Mouse (Mus musculus): ENCODE measurements around the gene Hoxa9. TPM values are rescaled to one million over a fixed set of nuclear protein-coding genes. Genes with fewer than 3 reads are reported as not detected.
A peak's percentile ranks its signal among the peaks of the same experiment; 100 is the strongest.

Hoxa9 gene
- polyA plus RNA-seq, 1 experiment from 2014 or later = 57.3 TPM

GRCm38 (mm10) chr6:52215070-52215469 is 15.8 kb downstream of the Hoxa9 start:
- ATAC-seq (replicated peaks; ENCODE audit: low FRiP score, low read depth) = no peak
- peaks cover 52% of the 10 kb centered on the region for H3K4me1 ChIP-seq (replicated peaks; ENCODE audit: insufficient read depth, low read length)
- no peaks in the 10 kb centered on the region for H3K9me3 ChIP-seq (replicated peaks; ENCODE audit: low read length)
- H3K27ac ChIP-seq = no peak overlapping the region
- WGBS = 42% methylated on average over 3 of the region's 3 CpGs
- no peak for TF ChIP-seq CTCF (IDR thresholded peaks at IDR 0.05; ENCODE audit: low read depth)
- DNase-seq (ENCODE audit: low spot score) = no peak
- no peaks in the 10 kb centered on the region for H3K27me3 ChIP-seq (ENCODE audit: insufficient read depth, low read length)
- H3K4me3 ChIP-seq (replicated peaks; ENCODE audit: low read depth, low read length) = peak overlapping the region; percentile 62; the same call in 1 of the 2 replicates
- no peaks in the 10 kb centered on the region for H3K36me3 ChIP-seq (ENCODE audit: insufficient read depth, low read length)
- 0 out of 2 replicates have a peak overlapping the region, but pooled peaks have one; percentile 33 for H3K9ac ChIP-seq (ENCODE audit: low read depth, low read length)
- peak overlapping the region; percentile 89 for H3K4me2 ChIP-seq (ENCODE audit: low read length)

- H3K27me3 ChIP-seq (ENCODE audit: insufficient read depth, low read length) = no peaks in the 10 kb centered on the region
- H3K9ac ChIP-seq (ENCODE audit: low read depth, low read length) = peak overlapping the region; percentile 72; the same call in 1 of the 2 replicates
- H3K36me3 ChIP-seq (ENCODE audit: insufficient read depth, low read length) = no peaks in the 10 kb centered on the region
- ATAC-seq (replicated peaks; ENCODE audit: low FRiP score, low read depth) (no peak), DNase-seq (ENCODE audit: low spot score) (no peak)
- 25% methylated on average over 5 of the region's 5 CpGs for WGBS
- H3K4me2 ChIP-seq (ENCODE audit: low read length) = peak overlapping the region; percentile 89
- no peaks in the 10 kb centered on the region for H3K9me3 ChIP-seq (replicated peaks; ENCODE audit: low read length)
- H3K4me3 ChIP-seq (replicated peaks; ENCODE audit: low read depth, low read length) = peak overlapping the region; percentile 78; the same call in 1 of the 2 replicates
- H3K4me1 ChIP-seq (replicated peaks; ENCODE audit: insufficient read depth, low read length) = peaks cover 50% of the 10 kb centered on the region
- no peak for TF ChIP-seq CTCF (IDR thresholded peaks at IDR 0.05; ENCODE audit: low read depth)
- H3K27ac ChIP-seq = peak overlapping the region; percentile 33; the same call in 1 of the 2 replicates
Measured at GRCm38 (mm10) chr6:52214271-52214670, 16.6 kb downstream of the Hoxa9 start.

DNA sequence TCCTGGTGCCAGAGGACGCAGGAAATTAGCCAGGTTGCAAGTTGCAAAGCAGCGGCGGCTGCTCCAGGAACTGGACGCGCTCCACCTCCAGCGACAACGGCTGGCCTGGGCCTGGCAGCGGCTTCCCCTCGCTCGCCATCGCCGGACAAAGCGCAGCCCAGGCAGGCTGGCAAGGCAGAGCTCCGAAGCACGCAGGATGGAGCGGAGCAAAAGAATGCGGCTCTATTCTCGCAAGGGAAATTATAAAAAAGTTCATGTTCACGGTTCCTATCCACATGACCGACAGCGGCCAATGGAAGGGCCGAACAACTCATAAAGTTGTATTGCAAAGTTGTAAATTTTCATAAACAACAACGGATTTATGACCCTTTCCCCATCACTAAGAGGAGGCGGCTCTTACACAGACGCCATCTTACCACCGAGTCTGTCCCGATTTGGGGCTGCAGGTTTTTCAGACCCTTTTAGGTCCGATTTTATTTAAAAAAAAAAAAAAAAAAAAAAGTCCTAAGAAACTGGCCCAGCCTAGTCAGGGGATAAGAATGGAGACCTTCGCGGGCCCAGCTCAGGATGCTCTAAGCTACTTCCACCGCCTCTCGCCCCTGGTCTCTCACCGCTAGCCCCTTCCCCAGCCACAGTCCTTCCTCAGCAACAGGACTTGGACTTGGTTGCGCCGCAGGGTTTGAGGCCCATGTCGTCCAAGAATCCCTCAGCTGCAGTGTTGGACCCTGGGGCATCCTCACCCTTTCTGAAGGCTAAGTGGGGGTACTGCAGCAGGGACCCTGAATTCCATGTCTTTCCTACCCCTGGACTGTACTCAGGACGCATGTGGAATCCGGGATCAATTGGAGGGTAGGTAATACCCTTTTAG is 17.5 kb downstream of the Hoxa9 start, which contains the start of the genes Hoxa3 and Gm28308:
Gene Hoxa3 (minus strand): TSS at position 218 of the 868 bp plus-strand sequence.
Gene Gm28308 (minus strand): TSS at position 221 of the 868 bp plus-strand sequence.
- H3K9me3 ChIP-seq (replicated peaks; ENCODE audit: low read length) = no peaks in the 10 kb centered on the region
- peaks cover 47% of the 10 kb centered on the region for H3K4me1 ChIP-seq (replicated peaks; ENCODE audit: insufficient read depth, low read length)
- 4% methylated on average over 37 of the region's 38 CpGs for WGBS
- peak within 1 kb of the TSS; percentile 90 for H3K9ac ChIP-seq (ENCODE audit: low read depth, low read length)
- no peak for TF ChIP-seq CTCF (IDR thresholded peaks at IDR 0.05; ENCODE audit: low read depth)
- no peaks in the 10 kb centered on the region for H3K27me3 ChIP-seq (ENCODE audit: insufficient read depth, low read length)
- ATAC-seq (replicated peaks; ENCODE audit: low FRiP score, low read depth) (peak; percentile 38; the same call in 1 of the 2 replicates), DNase-seq (ENCODE audit: low spot score) (peak; percentile 98)
- H3K4me2 ChIP-seq (ENCODE audit: low read length) = peak within 1 kb of the TSS; percentile 89
- H3K36me3 ChIP-seq (ENCODE audit: insufficient read depth, low read length) = no peaks in the 10 kb centered on the region
- peak within 1 kb of the TSS; percentile 78 for H3K4me3 ChIP-seq (replicated peaks; ENCODE audit: low read depth, low read length)
- H3K27ac ChIP-seq = peak within 1 kb of the TSS; percentile 99

DNA sequence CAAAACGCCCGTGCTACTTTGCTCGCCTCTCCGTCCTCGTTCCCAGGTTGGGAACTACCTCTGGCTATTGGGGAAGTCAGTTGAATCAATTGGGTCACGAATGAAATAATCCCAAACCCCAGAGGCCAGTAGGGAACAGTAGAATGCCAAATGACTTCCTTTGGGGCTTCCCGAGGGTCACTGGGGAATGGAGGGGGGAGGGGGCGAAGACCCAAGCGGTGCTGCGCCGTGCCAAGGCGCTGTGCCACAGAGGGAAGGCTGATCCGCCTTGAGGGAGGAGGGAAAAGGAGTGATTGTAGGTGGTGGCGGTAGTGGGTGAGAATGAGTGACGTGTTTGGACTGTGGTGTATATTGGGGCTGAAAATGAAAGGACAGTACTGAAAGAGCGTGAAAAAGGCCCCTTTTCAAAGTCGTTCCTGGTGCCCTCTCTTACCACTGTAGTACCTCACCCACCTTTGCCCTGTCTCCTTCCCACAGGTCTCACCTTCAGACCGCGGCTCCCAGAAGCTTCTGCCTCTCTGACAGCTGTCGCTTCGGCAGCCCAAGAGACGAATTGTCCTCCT is 18.3 kb downstream of the Hoxa9 start:
- DNase-seq (ENCODE audit: low spot score) (no peak), ATAC-seq (replicated peaks; ENCODE audit: low FRiP score, low read depth) (no peak; the same call in 1 of the 2 replicates)
- peaks cover 46% of the 10 kb centered on the region for H3K4me1 ChIP-seq (replicated peaks; ENCODE audit: insufficient read depth, low read length)
- H3K4me3 ChIP-seq (replicated peaks; ENCODE audit: low read depth, low read length) = peak overlapping the region; percentile 78
- WGBS = under 1% methylated on average over 22 of the region's 22 CpGs
- H3K27ac ChIP-seq = peak overlapping the region; percentile 99
- H3K27me3 ChIP-seq (ENCODE audit: insufficient read depth, low read length) = no peaks in the 10 kb centered on the region
- no peaks in the 10 kb centered on the region for H3K36me3 ChIP-seq (ENCODE audit: insufficient read depth, low read length)
- TF ChIP-seq CTCF (IDR thresholded peaks at IDR 0.05; ENCODE audit: low read depth) = no peak
- H3K4me2 ChIP-seq (ENCODE audit: low read length) = peak overlapping the region; percentile 89
- peak overlapping the region; percentile 90 for H3K9ac ChIP-seq (ENCODE audit: low read depth, low read length)
- H3K9me3 ChIP-seq (replicated peaks; ENCODE audit: low read length) = no peaks in the 10 kb centered on the region

DNA sequence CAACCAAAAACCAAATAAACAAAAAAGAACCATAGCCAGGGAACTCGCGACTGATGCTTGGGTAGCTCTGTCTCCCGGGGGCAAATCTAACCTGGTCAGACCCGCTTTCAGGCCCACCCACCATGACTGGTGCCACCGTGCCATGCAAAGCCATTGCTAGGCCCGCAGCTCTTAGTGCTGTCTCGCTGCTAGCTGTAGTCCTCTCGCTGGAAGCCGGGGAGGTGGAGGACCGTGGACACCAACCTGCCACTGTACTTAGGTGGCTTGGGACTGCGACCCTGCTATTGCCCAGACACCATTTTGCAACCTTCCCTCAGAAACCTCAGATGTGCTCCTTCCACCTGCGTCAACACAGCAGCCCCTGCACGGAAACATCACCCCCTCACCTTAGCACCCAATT is 18.9 kb downstream of the Hoxa9 start:
- Histone ChIP-seq H3K27me3 (ENCODE audit: insufficient read depth, low read length) (no peaks in the 10 kb centered on the region), H3K27ac (peak overlapping the region; percentile 99), H3K4me3 (replicated peaks; ENCODE audit: low read depth, low read length) (peak overlapping the region; percentile 78), H3K36me3 (ENCODE audit: insufficient read depth, low read length) (no peaks in the 10 kb centered on the region), H3K4me1 (replicated peaks; ENCODE audit: insufficient read depth, low read length) (peaks cover 52% of the 10 kb centered on the region), H3K9me3 (replicated peaks; ENCODE audit: low read length) (no peaks in the 10 kb centered on the region), H3K9ac (ENCODE audit: low read depth, low read length) (peak overlapping the region; percentile 90), H3K4me2 (ENCODE audit: low read length) (peak overlapping the region; percentile 89)
- TF ChIP-seq CTCF (IDR thresholded peaks at IDR 0.05; ENCODE audit: low read depth) = no peak
- ATAC-seq (replicated peaks; ENCODE audit: low FRiP score, low read depth) (no peak), DNase-seq (ENCODE audit: low spot score) (no peak)
- WGBS = 2% methylated on average over 13 of the region's 13 CpGs
